Comparison of ENCODE assay signal across 18 mouse cellular contexts in the genomic region with DNA sequence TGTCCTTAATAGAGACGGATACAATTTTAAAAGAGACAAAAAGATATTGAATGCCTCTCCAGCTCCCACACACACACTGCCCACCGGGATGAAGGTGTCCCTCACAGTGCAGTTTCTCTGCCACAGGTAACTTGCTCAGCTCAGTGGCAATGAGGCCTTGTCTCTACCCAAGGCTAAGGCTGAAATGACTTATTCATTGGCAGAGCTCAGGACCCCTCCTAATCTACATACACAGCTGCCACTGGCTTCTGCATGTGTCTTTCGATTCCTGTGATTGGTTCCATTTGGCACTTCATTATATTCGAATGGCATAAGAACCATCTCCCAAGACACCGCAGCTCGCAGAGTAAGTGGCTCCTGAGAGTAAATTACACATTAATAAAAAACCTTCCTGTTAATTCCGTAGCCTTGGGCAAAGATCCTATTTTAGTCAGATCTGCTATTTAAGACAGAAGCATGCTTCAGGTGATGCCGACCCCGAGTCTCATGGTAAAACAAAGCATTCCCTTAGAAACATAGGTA.
A peak's percentile ranks its signal among the peaks of the same experiment; 100 is the strongest.
DNase-seq lines count a peak whose midpoint lies in the region; ATAC-seq and TF ChIP-seq lines count a peak whose summit lies in the region.
"Had no signal": no experiment of that assay in that cellular context is flagged by ENCODE, and none has a peak within 500 bp of the region (broad histone marks: within the 10 kb centered on the region; RNA-seq: fewer than 3 reads in every experiment).

No protein-coding gene starts in this region.

- no peaks in the 10 kb centered on the region for H3K9me3 ChIP-seq in hindbrain, embryonic 14.5 days (ENCODE audit: control insufficient read depth, low read length)
- H3K9me3 ChIP-seq in hindbrain, embryonic 13.5 days: no peaks in the 10 kb centered on the region
- no peaks in the 10 kb centered on the region for H3K9me3 ChIP-seq in midbrain, embryonic 13.5 days
- H3K9me3 ChIP-seq in midbrain, postnatal 0 days (ENCODE audit: low read length): no peaks in the 10 kb centered on the region
- H3K9me3 ChIP-seq: embryonic facial prominence, embryonic 10.5 days; heart, embryonic 15.5 days; hindbrain, embryonic 15.5 days had no signal

- ATAC-seq in hindbrain, embryonic 14.5 days (ENCODE audit: low FRiP score): peak; percentile 43; the same call in 1 of the 2 replicates
- no peak for ATAC-seq in hindbrain, embryonic 13.5 days (ENCODE audit: low FRiP score)
- peak; percentile 73 for ATAC-seq in midbrain, embryonic 13.5 days
- ATAC-seq in midbrain, postnatal 0 days (ENCODE audit: low FRiP score): no peak
- ATAC-seq in CD4-positive, CD25-positive, alpha-beta regulatory T cell, adult 4 months: no peak
- ATAC-seq: forebrain, embryonic 16.5 days; inflammation-experienced regulatory T-cells, adult 6 months had no signal

- TF ChIP-seq POLR2A in brain, embryonic 14.5 days (IDR thresholded peaks at IDR 0.05; ENCODE audit: borderline replicate concordance, extremely low read depth, insufficient read depth, insufficient read length, poor library complexity, severe bottlenecking): no peak

- no peak overlapping the region for H3K27ac ChIP-seq in hindbrain, embryonic 14.5 days
- no peak overlapping the region for H3K27ac ChIP-seq in hindbrain, embryonic 13.5 days
- no peak overlapping the region for H3K27ac ChIP-seq in midbrain, embryonic 13.5 days
- no peak overlapping the region for H3K27ac ChIP-seq in midbrain, postnatal 0 days (ENCODE audit: low read depth, low read length)
- H3K27ac ChIP-seq: embryonic facial prominence, embryonic 10.5 days; heart, embryonic 15.5 days; hindbrain, embryonic 15.5 days had no signal

- 68% methylated on average over 9 of the region's 9 CpGs for WGBS in hindbrain, embryonic 14.5 days
- 72% methylated on average over 9 of the region's 9 CpGs for WGBS in hindbrain, embryonic 13.5 days
- WGBS in midbrain, embryonic 13.5 days: 74% methylated on average over 9 of the region's 9 CpGs
- 61% methylated on average over 9 of the region's 9 CpGs for WGBS in midbrain, postnatal 0 days

- H3K27me3 ChIP-seq in hindbrain, embryonic 14.5 days (ENCODE audit: control insufficient read depth, insufficient read depth, low read length): no peaks in the 10 kb centered on the region
- H3K27me3 ChIP-seq in hindbrain, embryonic 13.5 days: no peaks in the 10 kb centered on the region
- H3K27me3 ChIP-seq in midbrain, embryonic 13.5 days: no peaks in the 10 kb centered on the region
- H3K27me3 ChIP-seq in midbrain, postnatal 0 days (ENCODE audit: insufficient read depth, low read length): no peaks in the 10 kb centered on the region
- H3K27me3 ChIP-seq: heart, embryonic 15.5 days; hindbrain, embryonic 15.5 days had no signal

- H3K4me1 ChIP-seq in hindbrain, embryonic 14.5 days (replicated peaks; ENCODE audit: control insufficient read depth, insufficient read depth, low read length): no peaks in the 10 kb centered on the region
- 0 out of 2 replicates have a peak, but pooled peaks cover 4% of the 10 kb centered on the region for H3K4me1 ChIP-seq in hindbrain, embryonic 13.5 days (replicated peaks)
- H3K4me1 ChIP-seq in midbrain, embryonic 13.5 days (replicated peaks): 0 out of 2 replicates have a peak, but pooled peaks cover 6% of the 10 kb centered on the region
- no peaks in the 10 kb centered on the region for H3K4me1 ChIP-seq in midbrain, postnatal 0 days (ENCODE audit: insufficient read depth, low read length)
- H3K4me1 ChIP-seq: embryonic facial prominence, embryonic 10.5 days; heart, embryonic 15.5 days; hindbrain, embryonic 15.5 days had no signal

- no peak for TF ChIP-seq CTCF in brain, embryonic 14.5 days (IDR thresholded peaks at IDR 0.05; ENCODE audit: borderline replicate concordance, extremely low read depth, insufficient read depth, insufficient read length)
- no peak for TF ChIP-seq CTCF in midbrain, postnatal 0 days (IDR thresholded peaks at IDR 0.05)

- no peak overlapping the region for H3K9ac ChIP-seq in hindbrain, embryonic 14.5 days
- H3K9ac ChIP-seq in hindbrain, embryonic 13.5 days: no peak overlapping the region
- no peak overlapping the region for H3K9ac ChIP-seq in midbrain, embryonic 13.5 days (replicated peaks)
- no peak overlapping the region for H3K9ac ChIP-seq in midbrain, postnatal 0 days (replicated peaks; ENCODE audit: low read length, poor library complexity, severe bottlenecking)
- H3K9ac ChIP-seq: heart, embryonic 15.5 days; hindbrain, embryonic 15.5 days had no signal

- no peak overlapping the region for H3K4me2 ChIP-seq in hindbrain, embryonic 14.5 days (replicated peaks)
- no peak overlapping the region for H3K4me2 ChIP-seq in hindbrain, embryonic 13.5 days
- no peak overlapping the region for H3K4me2 ChIP-seq in midbrain, embryonic 13.5 days (replicated peaks)
- no peak overlapping the region for H3K4me2 ChIP-seq in midbrain, postnatal 0 days (ENCODE audit: low read depth, low read length, poor library complexity, severe bottlenecking)
- H3K4me2 ChIP-seq: heart, embryonic 11.5 days; heart, embryonic 15.5 days; hindbrain, embryonic 15.5 days had no signal

- DNase-seq in hindbrain, embryonic 14.5 days (ENCODE audit: low spot score): peak; percentile 26
- peak; percentile 64 for DNase-seq in brain, embryonic 14.5 days (ENCODE audit: low read depth)
- DNase-seq in midbrain, postnatal 0 days (ENCODE audit: low spot score): peak; percentile 31
- DNase-seq: adrenal gland, adult 2 months; adrenal gland, postnatal 25 days; cerebellum, adult 2 months; cerebellum, postnatal 10 days; gastrocnemius, postnatal 10 days; heart, adult 18-20 months had no signal

- H3K4me3 ChIP-seq in hindbrain, embryonic 14.5 days (replicated peaks; ENCODE audit: low read length): no peak overlapping the region
- no peak overlapping the region for H3K4me3 ChIP-seq in hindbrain, embryonic 13.5 days
- H3K4me3 ChIP-seq in midbrain, embryonic 13.5 days (replicated peaks): no peak overlapping the region
- no peak overlapping the region for H3K4me3 ChIP-seq in midbrain, postnatal 0 days (ENCODE audit: low read depth, low read length)
- H3K4me3 ChIP-seq: embryonic facial prominence, embryonic 10.5 days; heart, embryonic 15.5 days; hindbrain, embryonic 15.5 days had no signal

- H3K36me3 ChIP-seq in hindbrain, embryonic 14.5 days (replicated peaks; ENCODE audit: control insufficient read depth, insufficient read depth): no peaks in the 10 kb centered on the region
- no peaks in the 10 kb centered on the region for H3K36me3 ChIP-seq in hindbrain, embryonic 13.5 days
- H3K36me3 ChIP-seq in midbrain, embryonic 13.5 days: no peaks in the 10 kb centered on the region
- H3K36me3 ChIP-seq in midbrain, postnatal 0 days (ENCODE audit: insufficient read depth, low read length): no peaks in the 10 kb centered on the region
- H3K36me3 ChIP-seq: embryonic facial prominence, embryonic 10.5 days; heart, embryonic 15.5 days; hindbrain, embryonic 15.5 days had no signal

Comparison
In these comparisons a context has a peak if more than half of its experiments do, and no peak if none do; other contexts are left out.
1. ATAC-seq: peak in hindbrain, embryonic 14.5 days (single experiment) and midbrain, embryonic 13.5 days (single experiment); none in hindbrain, embryonic 13.5 days (single experiment), midbrain, postnatal 0 days (single experiment) and CD4-positive, CD25-positive, alpha-beta regulatory T cell, adult 4 months (single experiment).
2. Peak in every context shown above with its lines, with median percentiles within 50 percentile points of each other: DNase-seq.